Mouse (Mus musculus) lung, adult 2 months (tissue): ENCODE data around the gene Krtap19-5. TPM values are rescaled to one million over a fixed set of nuclear protein-coding genes. Genes with fewer than 3 reads are reported as not detected.

Source experiments
- DNase-seq: peaks from one replicate; pipeline ENCODE4 v3.0.0; 2022
- H3K4me1 ChIP-seq: fragments of 200-500 bp; 2 replicates; pipeline ENCODE4 v1.6.1; 2011; ENCODE audit warnings: low read length; ENCODE audit not compliant: control insufficient read depth, insufficient read depth
- H3K4me3 ChIP-seq: fragments of 200-500 bp; replicated peaks from 2 replicates; pipeline ENCODE3; 2011; ENCODE audit warnings: low read depth, mild to moderate bottlenecking, control low read depth, low read length; ENCODE audit errors: extremely low read depth
- CTCF ChIP-seq: fragments of 200-500 bp; IDR thresholded peaks from 2 replicates; pipeline ENCODE4 v1.5.1; 2011; ENCODE audit warnings: mild to moderate bottlenecking, low read length, control low read depth; ENCODE audit not compliant: insufficient read depth
- POLR2A ChIP-seq: fragments of 200-500 bp; IDR thresholded peaks from 2 replicates; pipeline ENCODE4 v1.6.1; 2011; ENCODE audit warnings: low read depth, mild to moderate bottlenecking, control low read depth, low read length, borderline replicate concordance; ENCODE audit errors: extremely low read depth
- WGBS: fragments of 180-500 bp; shearing (Covaris S2); methylation state at CpG from one replicate; pipeline ENCODE4 v1.1.7; 2018; 5-methylcytosine and 5-hydroxymethylcytosine counted together
- polyA plus RNA-seq: library from polyadenylated mRNA; depleted of rRNA; stranded (reverse); fragments of >200 nt; gene quantifications from 2 replicates; pipeline ENCODE4 v1.2.3, GENCODE M21; 2012; rRNA removed

The Krtap19-5 gene
- polyA plus RNA-seq, 1 experiment, result not detected

DNA sequence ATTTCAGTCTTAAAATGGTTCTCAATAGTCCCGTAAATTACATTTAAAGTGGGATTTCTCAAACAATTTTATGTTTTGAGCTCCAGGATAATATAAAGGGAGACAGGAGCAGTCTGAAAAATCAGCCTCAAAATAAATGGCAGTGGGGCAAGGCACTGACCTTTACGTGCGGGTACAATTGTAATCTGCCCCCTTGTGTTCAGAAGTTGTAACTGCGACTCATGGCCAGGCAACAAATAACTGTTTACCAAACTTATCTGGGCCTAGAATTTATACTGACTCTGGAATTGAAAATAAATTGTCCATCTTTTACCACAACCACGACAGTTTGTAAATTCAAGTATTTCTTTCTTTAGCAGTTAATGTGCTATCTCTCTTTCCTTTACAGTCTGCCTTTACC is 44.8 kb downstream of the Krtap19-5 start:
- H3K4me1 ChIP-seq, result no peaks in the 10 kb centered on the region
- H3K4me3 ChIP-seq, result no peak overlapping the region
- WGBS, result 12% methylated on average over 5 of the region's 5 CpGs
- DNase-seq, result no peak
- TF ChIP-seq POLR2A, result no peak
- TF ChIP-seq CTCF, result no peak

DNA sequence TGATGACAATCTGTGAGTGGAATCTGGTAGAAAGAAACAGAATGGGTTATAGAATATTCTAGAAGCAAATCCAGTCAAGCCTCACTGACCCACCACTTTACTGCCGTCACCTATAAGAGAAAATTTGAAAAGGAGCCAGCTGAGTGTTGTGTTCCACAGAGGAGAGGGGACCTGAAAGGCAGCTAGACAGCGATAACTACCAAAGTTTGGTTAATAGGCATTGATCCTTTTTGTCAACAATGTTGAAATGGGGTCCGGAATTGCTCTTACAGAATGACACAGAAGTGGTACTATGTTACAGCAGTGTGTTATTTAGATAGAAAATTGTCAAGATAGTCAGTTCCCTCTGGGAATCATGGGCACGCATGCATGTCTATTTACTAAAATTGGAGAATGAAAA is 47.7 kb downstream of the Krtap19-5 start:
- 79% methylated on average over 4 of the region's 4 CpGs for WGBS
- no peak for DNase-seq
- H3K4me3 ChIP-seq, result no peak overlapping the region
- no peak for TF ChIP-seq CTCF
- no peak for TF ChIP-seq POLR2A
- H3K4me1 ChIP-seq, result no peaks in the 10 kb centered on the region

DNA sequence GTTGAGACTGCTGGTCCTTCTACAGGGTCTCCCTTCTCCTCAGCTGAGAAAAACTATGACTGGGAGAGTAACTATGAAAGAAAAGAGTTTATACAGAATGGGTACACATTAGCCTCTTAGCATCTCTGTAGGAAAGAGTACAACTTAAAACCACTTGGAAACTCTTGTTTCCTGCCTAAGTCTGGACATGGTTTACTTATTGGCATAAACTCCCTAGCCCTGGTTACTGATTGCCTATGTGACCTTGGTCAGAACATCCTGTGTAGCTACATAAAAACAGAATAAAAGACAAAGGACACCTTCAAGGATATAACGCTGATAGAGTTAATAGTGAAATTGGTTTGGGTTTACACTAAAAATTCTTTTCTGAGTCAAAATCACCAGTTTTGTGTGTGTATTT is 48.9 kb downstream of the Krtap19-5 start:
- 88% methylated on average over 1 of the region's 1 CpGs for WGBS
- TF ChIP-seq CTCF (no peak), POLR2A (no peak)
- DNase-seq, result no peak

More for the DNA sequence above, 48.9 kb downstream of the Krtap19-5 start:
- Histone ChIP-seq H3K4me3 (no peak overlapping the region), H3K4me1 (no peaks in the 10 kb centered on the region)

Other genes starting within 250 kb of the Krtap19-5 start
- not detected in 2 replicates for gene Krtap26-1, start 248.7 kb downstream of the Krtap19-5 start, polyA plus RNA-seq
- not detected in 2 replicates for gene Krtap27-1, start 224.8 kb downstream of the Krtap19-5 start, polyA plus RNA-seq
- gene 2310061N02Rik, start 188.5 kb downstream of the Krtap19-5 start, polyA plus RNA-seq, result not detected in 2 replicates
- gene Krtap13-1, start 167.6 kb downstream of the Krtap19-5 start, polyA plus RNA-seq, result not detected in 2 replicates
- not detected in 2 replicates for gene Krtap13, start 144.8 kb downstream of the Krtap19-5 start, polyA plus RNA-seq
- not detected in 2 replicates for gene 2310034C09Rik, start 137.6 kb downstream of the Krtap19-5 start, polyA plus RNA-seq
- gene 2310057N15Rik, start 122.3 kb downstream of the Krtap19-5 start, polyA plus RNA-seq, result not detected in 2 replicates
- gene Gm5965, start 118.6 kb downstream of the Krtap19-5 start, polyA plus RNA-seq, result not detected in 2 replicates
- gene Gm20741, start 84.2 kb downstream of the Krtap19-5 start, polyA plus RNA-seq, result not detected in 2 replicates
- not detected in 2 replicates for gene Krtap15, start 76.2 kb downstream of the Krtap19-5 start, polyA plus RNA-seq
- gene Krtap14, start 70.3 kb downstream of the Krtap19-5 start, polyA plus RNA-seq, result not detected in 2 replicates
- gene Krtap19-1, start 27.0 kb downstream of the Krtap19-5 start, polyA plus RNA-seq, result not detected in 2 replicates
- not detected in 2 replicates for gene Krtap19-2, start 22.2 kb downstream of the Krtap19-5 start, polyA plus RNA-seq
- not detected in 2 replicates for gene Krtap19-3, start 18.4 kb downstream of the Krtap19-5 start, polyA plus RNA-seq
- not detected in 2 replicates for gene Krtap19-4, start 11.4 kb downstream of the Krtap19-5 start, polyA plus RNA-seq
- gene Krtap19-9b, start 35.8 kb upstream of the Krtap19-5 start, polyA plus RNA-seq, result not detected in 2 replicates
- gene Krtap16-3, start 66.4 kb upstream of the Krtap19-5 start, polyA plus RNA-seq, result not detected in 2 replicates
- not detected in 2 replicates for gene Krtap22-2, start 114.3 kb upstream of the Krtap19-5 start, polyA plus RNA-seq
- gene Gm10229, start 118.8 kb upstream of the Krtap19-5 start, polyA plus RNA-seq, result not detected in 2 replicates
- not detected in 2 replicates for gene Krtap6-1, start 135.2 kb upstream of the Krtap19-5 start, polyA plus RNA-seq
- gene Gm10228, start 145.0 kb upstream of the Krtap19-5 start, polyA plus RNA-seq, result not detected in 2 replicates
- gene Krtap6-5, start 151.4 kb upstream of the Krtap19-5 start, polyA plus RNA-seq, result not detected in 2 replicates
- gene 1110025L11Rik, start 167.5 kb upstream of the Krtap19-5 start, polyA plus RNA-seq, result not detected in 2 replicates
- not detected in 2 replicates for gene Krtap6-3, start 187.6 kb upstream of the Krtap19-5 start, polyA plus RNA-seq
- not detected in 2 replicates for gene Gm6358, start 244.4 kb upstream of the Krtap19-5 start, polyA plus RNA-seq